In the genomic region with DNA sequence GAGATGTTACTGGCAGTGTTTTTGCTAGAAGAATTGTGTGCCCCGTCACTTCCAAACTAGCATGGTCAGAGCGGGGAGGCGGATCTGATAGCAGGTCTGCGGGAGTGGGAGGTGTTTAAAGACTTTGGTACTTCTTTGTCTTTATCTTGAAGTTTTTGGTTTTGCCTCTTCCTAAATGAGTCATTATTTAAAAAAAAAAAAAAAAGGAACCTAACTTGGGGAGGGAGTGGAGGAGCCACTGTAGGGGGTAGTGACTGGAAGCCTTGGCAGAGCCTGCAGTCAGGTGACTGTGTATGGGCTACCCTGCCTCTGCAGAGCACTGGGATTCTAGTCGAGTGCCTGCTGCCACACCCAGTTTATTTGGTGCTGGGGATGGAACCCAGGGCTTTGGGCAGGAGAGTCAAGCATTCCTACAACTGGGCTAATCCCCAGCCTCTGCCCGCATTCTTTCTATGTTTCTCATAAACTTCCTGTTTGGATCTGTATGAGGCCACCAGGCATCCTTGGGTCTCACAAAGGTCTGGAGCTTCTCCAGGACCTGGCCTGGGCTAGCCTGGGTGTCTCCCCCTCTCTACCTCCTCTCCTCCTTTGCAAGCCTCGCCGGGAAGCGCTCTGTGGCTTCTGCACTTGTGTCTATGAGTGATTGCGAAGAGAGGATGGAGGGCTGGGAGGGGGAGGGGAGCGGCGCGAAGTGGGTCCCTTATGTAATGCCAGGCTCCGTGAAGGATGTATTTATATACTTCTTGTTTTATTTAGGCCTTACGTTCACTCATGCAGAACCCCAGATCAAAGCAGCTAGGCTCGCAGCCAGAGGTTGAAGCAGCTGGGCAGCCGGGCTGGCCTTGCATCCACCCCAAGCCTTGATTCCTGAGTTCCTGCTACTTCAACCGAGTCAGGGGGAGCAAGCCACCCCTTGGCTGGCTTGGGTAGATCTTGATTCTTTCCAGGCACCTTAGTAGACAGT, we compare ENCODE assay signal across 9 mouse cellular contexts.
DNase-seq lines count a peak whose midpoint lies in the region; ATAC-seq and TF ChIP-seq lines count a peak whose summit lies in the region.
"Had no signal": no experiment of that assay in that cellular context is flagged by ENCODE, and none has a peak within 500 bp of the region (broad histone marks: within the 10 kb centered on the region; RNA-seq: fewer than 3 reads in every experiment).

No protein-coding gene starts in this region.

- H3K36me3 ChIP-seq in heart, embryonic 12.5 days: peaks cover 16% of the 10 kb centered on the region
- H3K36me3 ChIP-seq in C2C12 (ENCODE audit: control insufficient read depth, insufficient read depth): peaks cover 4% of the 10 kb centered on the region
- H3K36me3 ChIP-seq in liver, embryonic 16.5 days (ENCODE audit: control insufficient read depth, insufficient read depth): no peaks in the 10 kb centered on the region
- peaks cover 21% of the 10 kb centered on the region; the same call in 1 of the 2 replicates for H3K36me3 ChIP-seq in forebrain, embryonic 13.5 days (ENCODE audit: poor library complexity, severe bottlenecking)

- 64% methylated on average over 18 of the region's 18 CpGs for WGBS in heart, embryonic 12.5 days
- WGBS in liver, embryonic 16.5 days (ENCODE audit: insufficient replicate concordance): 38% methylated on average over 18 of the region's 18 CpGs
- WGBS in forebrain, embryonic 13.5 days: 73% methylated on average over 18 of the region's 18 CpGs

- TF ChIP-seq CTCF in C2C12 (IDR thresholded peaks at IDR 0.05; ENCODE audit: control insufficient read depth, insufficient read depth, insufficient read length): no peak

- no peak overlapping the region for H3K9ac ChIP-seq in heart, embryonic 12.5 days
- H3K9ac ChIP-seq in liver, embryonic 16.5 days (ENCODE audit: low read depth, low read length): no peak overlapping the region
- no peak overlapping the region for H3K9ac ChIP-seq in forebrain, embryonic 13.5 days
- H3K9ac ChIP-seq: liver, embryonic 14.5 days had no signal

- peak; percentile 21 for DNase-seq in heart, adult 8-10 months (ENCODE audit: low spot score)
- DNase-seq in skeletal muscle tissue, adult 2 months (ENCODE audit: low read depth, low spot score): peak; percentile 18
- no peak for DNase-seq in layer of hippocampus, adult 18-20 months (ENCODE audit: low spot score in 2 of 2)

- H3K4me3 ChIP-seq in heart, embryonic 12.5 days: no peak overlapping the region
- no peak overlapping the region for H3K4me3 ChIP-seq in C2C12 (ENCODE audit: insufficient read depth, poor library complexity, severe bottlenecking)
- no peak overlapping the region for H3K4me3 ChIP-seq in brown adipose tissue, adult 24 weeks (ENCODE audit: insufficient read depth, low read depth, low read length)
- no peak overlapping the region for H3K4me3 ChIP-seq in liver, embryonic 16.5 days (ENCODE audit: low read depth, low read length)
- no peak overlapping the region for H3K4me3 ChIP-seq in forebrain, embryonic 13.5 days

- H3K4me1 ChIP-seq in heart, embryonic 12.5 days (replicated peaks): peaks cover 15% of the 10 kb centered on the region
- H3K4me1 ChIP-seq in brown adipose tissue, adult 24 weeks (ENCODE audit: control insufficient read depth, insufficient read depth, insufficient read length, low read length): peaks cover 2% of the 10 kb centered on the region; the same call in 1 of the 2 replicates
- H3K4me1 ChIP-seq in liver, embryonic 16.5 days (ENCODE audit: control insufficient read depth, low read depth, low read length): no peaks in the 10 kb centered on the region; the same call in none of the 2 replicates
- no peaks in the 10 kb centered on the region for H3K4me1 ChIP-seq in forebrain, embryonic 13.5 days

- H3K4me2 ChIP-seq in heart, embryonic 12.5 days: no peak overlapping the region
- no peak overlapping the region for H3K4me2 ChIP-seq in liver, embryonic 16.5 days (ENCODE audit: low read depth, low read length)
- no peak overlapping the region for H3K4me2 ChIP-seq in forebrain, embryonic 13.5 days

- no peak overlapping the region for H3K27ac ChIP-seq in heart, embryonic 12.5 days (ENCODE audit: poor library complexity, severe bottlenecking)
- peak overlapping the region; percentile 72 for H3K27ac ChIP-seq in brown adipose tissue, adult 24 weeks (replicated peaks; ENCODE audit: low read depth, low read length)
- no peak overlapping the region for H3K27ac ChIP-seq in liver, embryonic 16.5 days (ENCODE audit: low read length)
- H3K27ac ChIP-seq in forebrain, embryonic 13.5 days: no peak overlapping the region
- H3K27ac ChIP-seq: liver, embryonic 14.5 days had no signal

- no peak for ATAC-seq in heart, embryonic 12.5 days (ENCODE audit: insufficient number of reproducible peaks, low FRiP score)
- 0 out of 2 replicates have a peak, but pooled peaks have one; percentile 16 for ATAC-seq in liver, embryonic 16.5 days (ENCODE audit: low read depth)
- no peak for ATAC-seq in forebrain, embryonic 13.5 days

- peak overlapping the region; percentile 40 for H3ac ChIP-seq in C2C12 (ENCODE audit: control insufficient read depth, insufficient read length, low read depth)

- H3K79me3 ChIP-seq in C2C12 (ENCODE audit: low read depth): peaks cover 2% of the 10 kb centered on the region

- H3K27me3 ChIP-seq in heart, embryonic 12.5 days (replicated peaks): no peaks in the 10 kb centered on the region
- no peaks in the 10 kb centered on the region for H3K27me3 ChIP-seq in C2C12 (ENCODE audit: control insufficient read depth, insufficient read depth, insufficient read length)
- H3K27me3 ChIP-seq in liver, embryonic 16.5 days (ENCODE audit: control insufficient read depth, insufficient read depth, low read depth, low read length): no peaks in the 10 kb centered on the region
- H3K27me3 ChIP-seq in forebrain, embryonic 13.5 days: no peaks in the 10 kb centered on the region

- H3K79me2 ChIP-seq in C2C12 (ENCODE audit: control insufficient read depth, insufficient read depth): peaks cover 18% of the 10 kb centered on the region

- peaks cover 12% of the 10 kb centered on the region for H3K9me3 ChIP-seq in heart, embryonic 12.5 days (replicated peaks)
- no peaks in the 10 kb centered on the region for H3K9me3 ChIP-seq in liver, embryonic 16.5 days (replicated peaks; ENCODE audit: control insufficient read depth, low read length)
- H3K9me3 ChIP-seq in forebrain, embryonic 13.5 days (replicated peaks): peaks cover 7% of the 10 kb centered on the region

TF ChIP-seq in C2C12, 6 proteins besides CTCF, POLR2A, EP300 and RAD21:
- TF ChIP-seq USF1 (IDR thresholded peaks at IDR 0.05; ENCODE audit: low read depth) (peak; percentile 67), MYOG (IDR thresholded peaks at IDR 0.05; ENCODE audit: control insufficient read depth, extremely low read depth, insufficient read length) (no peak)
TF ChIP-seq in C2C12: peak in this region for 1.

Comparison
In these comparisons a context has a peak if more than half of its experiments do, and no peak if none do; other contexts are left out.
1. DNase-seq: peak in heart, adult 8-10 months (single experiment) and skeletal muscle tissue, adult 2 months (single experiment); none in layer of hippocampus, adult 18-20 months (0 of 2).